Mouse (Mus musculus) heart, postnatal 14 days (tissue): ENCODE measurements at regions not wholly inside any gene's neighbourhood (a gene's known extent, or its start where the extent isn't known, plus 50 kb on each side); places are given as distances from the start of the nearest gene placed in this dataset.

Experiments used
- DNase-seq, 2 experiments: peaks; one replicate each; pipeline ENCODE4 v3.0.0; 2021 to 2022
- intact Hi-C: fragments of 180-260 bp; cut with DNase I; formaldehyde crosslinking; loops from one replicate; pipeline ENCODE4 v1.15.1; 2025

- DNase-seq = no peak
- intact Hi-C loops = no loop called here
Measured at GRCm38 (mm10) chr14:123082065-123082464, 98.2 kb upstream of the Tmtc4 start.

GRCm38 (mm10) chr14:123081016-123081714, 97.3 kb upstream of the Tmtc4 start:
- no peak for DNase-seq
- intact Hi-C loops = no loop called here

- DNase-seq = no peak
- intact Hi-C loops = no loop called here
Measured at GRCm38 (mm10) chr14:123079733-123080132, 95.9 kb upstream of the Tmtc4 start.

GRCm38 (mm10) chr14:123078804-123079203, 95.0 kb upstream of the Tmtc4 start:
- no peak for DNase-seq
- intact Hi-C loops = no loop called here

- intact Hi-C loops = no loop called here
- no peak for DNase-seq
Measured at GRCm38 (mm10) chr14:123066344-123066743, 82.5 kb upstream of the Tmtc4 start.

- DNase-seq = no peak
Measured at GRCm38 (mm10) chr14:123065566-123065965, 81.7 kb upstream of the Tmtc4 start.

GRCm38 (mm10) chr14:123065136-123065535, 81.3 kb upstream of the Tmtc4 start:
- no peak for DNase-seq
- intact Hi-C loops = no loop called here

More at GRCm38 (mm10) chr14:123065566-123065965, 81.7 kb upstream of the Tmtc4 start:
- intact Hi-C loops = no loop called here

- DNase-seq = no peak
- intact Hi-C loops = no loop called here
Measured at GRCm38 (mm10) chr14:123062908-123063307, 79.1 kb upstream of the Tmtc4 start.

- intact Hi-C loops = no loop called here
Measured at GRCm38 (mm10) chr14:123056976-123057375, 73.1 kb upstream of the Tmtc4 start.

GRCm38 (mm10) chr14:123048451-123048850, 64.6 kb upstream of the Tmtc4 start:
- DNase-seq = no peak
- intact Hi-C loops = no loop called here

More at GRCm38 (mm10) chr14:123056976-123057375, 73.1 kb upstream of the Tmtc4 start:
- DNase-seq = no peak

- no peak for DNase-seq
- intact Hi-C loops = no loop called here
Measured at GRCm38 (mm10) chr14:123040046-123040445, 56.2 kb upstream of the Tmtc4 start.

GRCm38 (mm10) chr14:123037444-123037843, 53.6 kb upstream of the Tmtc4 start:
- no peak for DNase-seq
- intact Hi-C loops = no loop called here
